Mouse (Mus musculus) urinary bladder, adult 2 months (tissue): Measurements from ENCODE around the gene Smox. TPM values are rescaled to one million over a fixed set of nuclear protein-coding genes. Genes with fewer than 3 reads are reported as not detected.
A peak's percentile ranks its signal among the peaks of the same experiment; 100 is the strongest.

Source experiments
- DNase-seq: peaks from one replicate; pipeline ENCODE4 v3.0.0; 2022; ENCODE audit warnings: low spot score
- polyA plus RNA-seq: library from polyadenylated mRNA; depleted of rRNA; stranded (reverse); fragments of >200 nt; gene quantifications from 2 replicates; pipeline ENCODE4 v1.2.3, GENCODE M21; 2012

Gene Smox
- polyA plus RNA-seq, 1 experiment: 18.4 TPM

- DNase-seq: no peak
These were observed 7.1 kb upstream of the Smox start for GRCm38 (mm10) chr2:131484182-131484581.

- DNase-seq: no peak
These were observed 6.2 kb upstream of the Smox start for GRCm38 (mm10) chr2:131485126-131485525.

- DNase-seq: no peak
These were observed 5.2 kb upstream of the Smox start for GRCm38 (mm10) chr2:131486046-131486445.

GRCm38 (mm10) chr2:131487337-131487736 lies 4.0 kb upstream of the Smox start:
- DNase-seq: no peak

- no peak for DNase-seq
These were observed 3.0 kb upstream of the Smox start for GRCm38 (mm10) chr2:131488261-131488660.

- no peak for DNase-seq
These were observed 2.4 kb upstream of the Smox start for GRCm38 (mm10) chr2:131488870-131489269.

GRCm38 (mm10) chr2:131489591-131489990 lies 1.7 kb upstream of the Smox start:
- no peak for DNase-seq

- DNase-seq: peak; percentile 82
These were observed 655 bp downstream of the Smox start for GRCm38 (mm10) chr2:131491707-131492595.

GRCm38 (mm10) chr2:131492596-131493139 lies 1.4 kb downstream of the Smox start:
- DNase-seq: no peak

- DNase-seq: no peak
These were observed 2.1 kb downstream of the Smox start for GRCm38 (mm10) chr2:131493446-131493845.

GRCm38 (mm10) chr2:131495256-131495655 lies 4.0 kb downstream of the Smox start:
- peak; percentile 2 for DNase-seq

GRCm38 (mm10) chr2:131496125-131496820 lies 5.0 kb downstream of the Smox start:
- DNase-seq: no peak

- no peak for DNase-seq
These were observed 6.0 kb downstream of the Smox start for GRCm38 (mm10) chr2:131497224-131497856.

- no peak for DNase-seq
These were observed 6.9 kb downstream of the Smox start for GRCm38 (mm10) chr2:131498219-131498618.

GRCm38 (mm10) chr2:131499290-131499845 lies 8.1 kb downstream of the Smox start:
- DNase-seq: no peak

- DNase-seq: no peak
These were observed 10.6 kb downstream of the Smox start for GRCm38 (mm10) chr2:131501886-131502285.

GRCm38 (mm10) chr2:131502561-131502960 lies 11.3 kb downstream of the Smox start:
- DNase-seq: no peak

- no peak for DNase-seq
These were observed 14.1 kb downstream of the Smox start for GRCm38 (mm10) chr2:131505431-131505830.

GRCm38 (mm10) chr2:131506358-131506757 lies 15.1 kb downstream of the Smox start:
- no peak for DNase-seq

GRCm38 (mm10) chr2:131508501-131508900 lies 17.2 kb downstream of the Smox start:
- no peak for DNase-seq

- no peak for DNase-seq
These were observed 18.5 kb downstream of the Smox start for GRCm38 (mm10) chr2:131509671-131510313.
